Mouse (Mus musculus) lung, postnatal 0 days (tissue): ENCODE measurements around the gene Cop1.
"Not testable (repeated sequence)": the region's sequence is repeated elsewhere in the genome, so short reads cannot be mapped to it uniquely, and the experiment has no call there.

Experiments used
- CTCF ChIP-seq: IDR thresholded peaks from 2 replicates; pipeline ENCODE4 v1.5.1; 2016; ENCODE audit warnings: antibody characterized with exemption, mild to moderate bottlenecking
- EP300 ChIP-seq: IDR thresholded peaks from 2 replicates; pipeline ENCODE4 v1.6.1; 2016; ENCODE audit warnings: antibody characterized with exemption, mild to moderate bottlenecking, control low read depth

GRCm38 (mm10) chr1:159231781-159232571 is at the start of gene Cop1:
- not testable (repeated sequence) for TF ChIP-seq CTCF, EP300
